Mouse (Mus musculus) layer of hippocampus, adult 2 months (tissue): ENCODE results near the gene Sema6c. TPM values are rescaled to one million over a fixed set of nuclear protein-coding genes. Genes with fewer than 3 reads are reported as not detected.

ENCODE experiments used
- DNase-seq, 2 experiments: peaks; one replicate each; pipeline ENCODE4 v3.0.0; 2022; ENCODE audit warnings: low spot score in 2 of 2
- H3K27ac ChIP-seq: fragments of 200-600 bp; 2 replicates; pipeline ENCODE4 v1.8.1; 2022
- H3K4me3 ChIP-seq: fragments of 200-600 bp; 2 replicates; pipeline ENCODE4 v1.8.1; 2022; ENCODE audit warnings: mild to moderate bottlenecking
- CTCF ChIP-seq: fragments of 200-600 bp; conservative IDR thresholded peaks from 2 replicates; pipeline ENCODE4 v1.8.1; 2022; ENCODE audit warnings: antibody characterized with exemption, mild to moderate bottlenecking, moderate library complexity
- total RNA-seq, 2 experiments: library from RNA; stranded (reverse); gene quantifications; 2 replicates each; pipeline ENCODE4 v1.2.3; 2021

The Sema6c gene
- total RNA-seq, 2 experiments from 2014 or later, result 33.9 to 46.6 TPM

GRCm38 (mm10) chr3:95161618-95162344 lies 1.5 kb downstream of the Sema6c start:
- H3K27ac ChIP-seq, result peak overlapping the region; percentile 77

GRCm38 (mm10) chr3:95162345-95162628 lies 2.0 kb downstream of the Sema6c start:
- TF ChIP-seq CTCF, result no peak
- DNase-seq, result no peak
- H3K27ac ChIP-seq, result no peak overlapping the region
- no peak overlapping the region; the same call in 1 of the 2 replicates for H3K4me3 ChIP-seq

More at GRCm38 (mm10) chr3:95161618-95162344, 1.5 kb downstream of the Sema6c start:
- H3K4me3 ChIP-seq, result peak overlapping the region; percentile 60
- TF ChIP-seq CTCF, result no peak
- DNase-seq, result no peak

GRCm38 (mm10) chr3:95163419-95164255 lies 3.4 kb downstream of the Sema6c start:
- no peak for DNase-seq
- H3K27ac ChIP-seq, result no peak overlapping the region
- no peak for TF ChIP-seq CTCF

GRCm38 (mm10) chr3:95164256-95164550 lies 3.9 kb downstream of the Sema6c start:
- no peak for DNase-seq
- no peak overlapping the region for H3K4me3 ChIP-seq
- no peak for TF ChIP-seq CTCF
- no peak overlapping the region for H3K27ac ChIP-seq

More at GRCm38 (mm10) chr3:95163419-95164255, 3.4 kb downstream of the Sema6c start:
- H3K4me3 ChIP-seq, result no peak overlapping the region

- no peak overlapping the region for H3K4me3 ChIP-seq
- TF ChIP-seq CTCF, result no peak
- H3K27ac ChIP-seq, result no peak overlapping the region
- no peak for DNase-seq
Measured at GRCm38 (mm10) chr3:95164840-95165239, 4.6 kb downstream of the Sema6c start.

- DNase-seq, result no peak
- H3K4me3 ChIP-seq, result no peak overlapping the region
- H3K27ac ChIP-seq, result no peak overlapping the region
- TF ChIP-seq CTCF, result no peak
Measured at GRCm38 (mm10) chr3:95169996-95170395, 9.7 kb downstream of the Sema6c start.

GRCm38 (mm10) chr3:95171105-95171504 lies 10.8 kb downstream of the Sema6c start:
- DNase-seq, result no peak
- Histone ChIP-seq H3K27ac (no peak overlapping the region), H3K4me3 (no peak overlapping the region)
- no peak for TF ChIP-seq CTCF

GRCm38 (mm10) chr3:95172526-95173255 lies 12.4 kb downstream of the Sema6c start:
- no peak for TF ChIP-seq CTCF
- H3K4me3 ChIP-seq, result no peak overlapping the region
- no peak overlapping the region for H3K27ac ChIP-seq
- no peak for DNase-seq

GRCm38 (mm10) chr3:95173256-95173949 lies 13.1 kb downstream of the Sema6c start:
- H3K4me3 ChIP-seq, result peak overlapping the region; percentile 36; the same call in 1 of the 2 replicates
- DNase-seq, result no peak
- H3K27ac ChIP-seq, result no peak overlapping the region
- no peak for TF ChIP-seq CTCF

- H3K27ac ChIP-seq, result no peak overlapping the region
- peak; percentile 95 for TF ChIP-seq CTCF
- DNase-seq, result peak; percentile 60 to 83
- peak overlapping the region; percentile 36; the same call in 1 of the 2 replicates for H3K4me3 ChIP-seq
Measured at GRCm38 (mm10) chr3:95174011-95174592, 13.8 kb downstream of the Sema6c start.

GRCm38 (mm10) chr3:95176500-95176899 lies 16.2 kb downstream of the Sema6c start:
- DNase-seq, result no peak
- Histone ChIP-seq H3K4me3 (no peak overlapping the region), H3K27ac (no peak overlapping the region)
- TF ChIP-seq CTCF, result no peak

GRCm38 (mm10) chr3:95177583-95177982 lies 17.3 kb downstream of the Sema6c start:
- no peak for DNase-seq
- no peak overlapping the region for H3K4me3 ChIP-seq
- H3K27ac ChIP-seq, result no peak overlapping the region
- TF ChIP-seq CTCF, result no peak

GRCm38 (mm10) chr3:95178948-95179347 lies 18.7 kb downstream of the Sema6c start:
- Histone ChIP-seq H3K4me3 (no peak overlapping the region), H3K27ac (no peak overlapping the region)
- TF ChIP-seq CTCF, result no peak
- no peak for DNase-seq
